Mouse (Mus musculus) limb, embryonic 12.5 days (tissue): ENCODE measurements at regions not wholly inside any gene's neighbourhood (a gene's known extent, or its start where the extent isn't known, plus 50 kb on each side); places are given as distances from the start of the nearest gene placed in this dataset.
A peak's percentile ranks its signal among the peaks of the same experiment; 100 is the strongest.

Experiments used
- ATAC-seq: fragments of 200-750 bp; cut with Nextera tagmentation; 2 replicates; pipeline ENCODE4 v1.8.0; 2017; ENCODE audit warnings: low read depth, moderate TSS enrichment; ENCODE audit not compliant: insufficient number of reproducible peaks, insufficient read depth, low FRiP score, low TSS enrichment
- H3K27ac ChIP-seq: fragments of 300-500 bp; sonication (generic); 2 replicates; pipeline ENCODE4 v1.5.1; 2016; ENCODE audit warnings: mild to moderate bottlenecking, moderate library complexity
- H3K27me3 ChIP-seq: fragments of 300-500 bp; sonication (generic); 2 replicates; pipeline ENCODE4 v1.6.1; 2016; ENCODE audit warnings: mild to moderate bottlenecking, moderate library complexity
- H3K36me3 ChIP-seq: fragments of 300-500 bp; sonication (generic); 2 replicates; pipeline ENCODE4 v1.6.1; 2016; ENCODE audit warnings: mild to moderate bottlenecking, moderate library complexity
- H3K4me1 ChIP-seq: fragments of 300-500 bp; sonication (generic); replicated peaks from 2 replicates; pipeline ENCODE4 v1.6.1; 2016
- H3K4me2 ChIP-seq: fragments of 300-500 bp; sonication (generic); 2 replicates; pipeline ENCODE4 v1.6.1; 2016; ENCODE audit warnings: mild to moderate bottlenecking, moderate library complexity
- H3K4me3 ChIP-seq: fragments of 300-500 bp; sonication (generic); replicated peaks from 2 replicates; pipeline ENCODE4 v1.5.1; 2016; ENCODE audit warnings: mild to moderate bottlenecking
- H3K9ac ChIP-seq: fragments of 300-500 bp; sonication (generic); replicated peaks from 2 replicates; pipeline ENCODE4 v1.6.1; 2016; ENCODE audit warnings: mild to moderate bottlenecking, moderate library complexity
- H3K9me3 ChIP-seq: fragments of 300-500 bp; sonication (generic); 2 replicates; pipeline ENCODE4 v1.6.1; 2016; ENCODE audit warnings: mild to moderate bottlenecking, moderate library complexity
- WGBS: fragments of 180-500 bp; shearing (Covaris S2); methylation state at CpG from one replicate; pipeline ENCODE4 v1.1.7; 2016; 5-methylcytosine and 5-hydroxymethylcytosine counted together

DNA sequence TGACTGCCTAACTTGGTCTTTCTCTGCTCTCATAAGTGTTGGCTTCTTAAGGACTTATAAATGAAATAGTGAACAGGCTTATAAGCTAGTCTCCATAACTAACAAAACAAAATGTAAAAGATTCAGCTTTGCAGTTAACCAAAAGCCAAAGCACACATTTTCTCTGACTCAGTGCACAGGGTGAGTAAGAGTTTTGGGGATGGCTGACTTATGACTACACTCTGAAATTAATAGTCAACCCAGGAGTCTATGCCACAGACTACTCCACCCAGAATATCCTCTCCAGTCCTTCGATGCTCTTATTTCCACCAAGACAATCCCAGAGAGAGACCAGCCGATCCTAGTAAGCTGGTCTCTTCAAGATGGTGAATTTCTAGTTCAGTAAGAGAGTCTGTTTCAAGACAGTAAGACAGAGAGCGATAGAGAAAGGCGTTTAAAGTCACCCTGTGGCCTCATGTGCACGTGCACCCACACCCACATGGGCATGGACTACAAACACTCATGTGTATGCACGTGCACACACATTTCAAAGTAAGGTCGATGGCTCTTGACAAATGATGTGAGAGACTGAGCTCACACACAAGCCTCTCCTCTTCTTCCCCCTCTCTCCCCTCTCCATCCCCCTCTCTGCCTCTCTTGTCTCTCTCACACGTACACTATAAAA is 351.2 kb upstream of the Pmfbp1 start:
- 87% methylated on average over 8 of the region's 8 CpGs for WGBS
- no peaks in the 10 kb centered on the region for H3K4me1 ChIP-seq
- H3K27ac ChIP-seq, result no peak overlapping the region
- no peak overlapping the region for H3K4me2 ChIP-seq
- H3K27me3 ChIP-seq, result no peaks in the 10 kb centered on the region
- no peaks in the 10 kb centered on the region for H3K9me3 ChIP-seq
- H3K9ac ChIP-seq, result no peak overlapping the region
- no peaks in the 10 kb centered on the region for H3K36me3 ChIP-seq
- H3K4me3 ChIP-seq, result no peak overlapping the region
- ATAC-seq, result no peak

DNA sequence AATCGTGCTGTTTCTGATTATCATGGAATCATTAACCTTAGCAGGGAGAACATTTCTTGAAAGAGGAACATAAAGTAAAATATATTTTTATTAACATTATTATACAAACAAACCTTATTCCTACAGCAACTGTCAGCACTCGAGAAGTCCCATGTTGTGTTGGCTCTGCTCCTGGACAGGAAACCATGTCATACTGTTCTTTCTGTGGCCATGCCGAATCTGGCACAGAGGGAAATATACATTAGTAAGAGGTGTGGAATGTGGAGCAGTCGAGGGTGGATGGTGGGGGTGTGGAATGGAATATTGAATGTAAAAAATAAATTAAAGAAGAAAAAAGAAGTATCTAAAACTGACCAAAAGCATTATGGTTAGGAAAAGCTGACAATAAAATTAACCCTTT is 342.1 kb upstream of the Pmfbp1 start:
- Histone ChIP-seq H3K4me1 (0 out of 2 replicates have a peak, but pooled peaks cover 6% of the 10 kb centered on the region), H3K36me3 (no peaks in the 10 kb centered on the region), H3K4me2 (no peak overlapping the region), H3K9me3 (peaks cover 16% of the 10 kb centered on the region), H3K9ac (no peak overlapping the region), H3K4me3 (no peak overlapping the region), H3K27ac (no peak overlapping the region), H3K27me3 (no peaks in the 10 kb centered on the region)
- ATAC-seq, result no peak
- WGBS, result 84% methylated on average over 4 of the region's 4 CpGs

DNA sequence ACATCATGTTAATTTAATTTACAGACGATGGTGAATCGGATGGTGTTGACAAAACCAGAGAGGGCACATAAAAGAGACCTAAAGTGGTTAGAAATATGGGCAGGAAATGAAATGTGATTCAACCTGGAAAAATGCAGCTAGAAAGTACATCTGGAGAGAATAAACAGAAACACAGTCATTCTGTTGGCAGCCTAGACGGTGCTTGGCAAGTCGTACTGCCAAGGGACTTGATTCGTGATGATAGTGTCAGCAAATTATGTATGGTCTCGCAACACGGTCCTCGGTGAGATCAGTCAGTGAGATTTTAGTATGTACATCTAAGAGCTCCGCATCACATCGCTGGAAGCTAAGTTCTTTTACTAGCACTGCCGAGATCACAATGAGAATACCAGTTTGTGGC is 338.3 kb upstream of the Pmfbp1 start:
- no peak overlapping the region for H3K4me3 ChIP-seq
- no peaks in the 10 kb centered on the region for H3K27me3 ChIP-seq
- H3K9me3 ChIP-seq, result peaks cover 16% of the 10 kb centered on the region
- H3K4me2 ChIP-seq, result peak overlapping the region; percentile 25
- peak overlapping the region; percentile 41; the same call in 1 of the 2 replicates for H3K27ac ChIP-seq
- H3K4me1 ChIP-seq, result 0 out of 2 replicates have a peak, but pooled peaks cover 6% of the 10 kb centered on the region
- H3K36me3 ChIP-seq, result no peaks in the 10 kb centered on the region
- H3K9ac ChIP-seq, result no peak overlapping the region
- ATAC-seq, result no peak
- WGBS, result 20% methylated on average over 11 of the region's 11 CpGs

DNA sequence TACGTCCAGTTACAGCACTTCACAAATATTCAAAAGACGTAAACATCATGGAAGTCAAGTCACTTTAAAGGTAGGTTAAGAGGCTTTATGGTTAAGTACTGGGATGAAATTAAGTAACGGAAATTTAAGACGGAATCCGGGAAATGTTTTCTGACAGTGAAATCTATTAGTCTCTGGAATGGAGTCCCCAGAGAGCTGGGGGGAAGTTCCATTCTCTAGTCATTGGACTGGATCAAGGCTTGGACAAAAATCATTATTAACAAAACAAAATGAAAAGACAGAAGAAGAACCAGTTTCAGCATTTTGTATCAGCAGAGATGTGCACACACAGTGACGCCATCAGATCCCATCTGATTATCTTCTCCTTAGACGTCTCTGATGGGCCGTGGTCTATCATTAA is 337.8 kb upstream of the Pmfbp1 start:
- WGBS, result 61% methylated on average over 8 of the region's 8 CpGs
- H3K4me2 ChIP-seq, result no peak overlapping the region
- no peak overlapping the region for H3K27ac ChIP-seq
- H3K4me1 ChIP-seq, result 0 out of 2 replicates have a peak, but pooled peaks cover 6% of the 10 kb centered on the region
- peaks cover 12% of the 10 kb centered on the region for H3K9me3 ChIP-seq
- no peak overlapping the region for H3K9ac ChIP-seq
- no peaks in the 10 kb centered on the region for H3K27me3 ChIP-seq
- no peak for ATAC-seq
- no peaks in the 10 kb centered on the region for H3K36me3 ChIP-seq
- no peak overlapping the region for H3K4me3 ChIP-seq

DNA sequence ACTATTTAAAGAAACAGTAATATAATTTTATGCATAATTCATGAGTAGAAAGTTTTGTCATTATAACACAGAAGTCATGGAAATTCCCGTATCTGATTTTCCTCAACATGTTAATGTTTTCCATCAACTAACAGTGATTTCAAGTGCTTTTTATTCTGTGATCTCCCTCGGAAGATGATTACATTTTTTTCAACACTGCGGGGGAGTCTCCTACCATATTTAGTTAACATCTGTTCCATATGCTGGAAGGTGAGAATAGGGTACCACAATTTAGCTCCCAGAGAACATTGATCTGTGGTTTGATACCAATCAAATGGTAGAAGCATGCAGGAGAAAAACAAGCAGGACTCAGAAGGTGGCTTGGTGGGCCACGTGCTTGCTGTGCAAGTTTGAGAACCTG is 321.1 kb upstream of the Pmfbp1 start:
- Histone ChIP-seq H3K36me3 (no peaks in the 10 kb centered on the region), H3K9me3 (peaks cover 6% of the 10 kb centered on the region; the same call in 1 of the 2 replicates), H3K9ac (no peak overlapping the region), H3K4me2 (no peak overlapping the region), H3K4me3 (no peak overlapping the region), H3K27ac (no peak overlapping the region), H3K4me1 (peaks cover 5% of the 10 kb centered on the region), H3K27me3 (no peaks in the 10 kb centered on the region)
- 76% methylated on average over 4 of the region's 4 CpGs for WGBS
- no peak for ATAC-seq

DNA sequence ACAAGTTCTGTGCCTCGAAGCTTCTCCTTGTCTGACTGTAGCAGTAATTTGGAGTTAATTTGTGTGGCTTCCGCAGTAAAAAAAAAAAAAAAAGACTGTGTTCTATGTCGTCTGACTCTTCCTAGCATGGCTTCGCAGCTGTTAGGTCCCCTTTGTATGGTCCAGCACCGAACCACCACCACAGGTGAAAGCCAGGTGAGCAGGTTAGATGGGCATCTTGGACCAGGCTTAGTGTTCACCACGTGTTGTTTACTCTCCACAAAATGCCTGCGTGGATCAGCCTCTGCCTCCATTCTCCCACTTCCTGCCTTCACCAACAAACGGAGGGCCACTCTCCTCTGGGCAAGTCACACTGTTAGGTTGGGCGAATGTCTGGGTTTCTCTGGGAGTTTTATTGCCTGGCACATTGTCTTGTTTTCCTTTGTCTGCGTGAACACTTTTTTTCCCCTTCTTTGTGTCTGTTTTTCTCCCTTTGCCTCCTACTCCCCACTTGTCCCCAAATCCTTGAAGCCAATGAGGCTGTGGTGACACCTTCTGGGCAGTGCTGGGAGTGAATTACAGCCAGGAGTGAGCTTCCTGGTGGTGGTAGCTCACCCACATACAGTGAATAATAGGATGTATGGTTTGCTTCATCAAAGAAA is 308.1 kb upstream of the Pmfbp1 start:
- no peaks in the 10 kb centered on the region for H3K9me3 ChIP-seq
- H3K27me3 ChIP-seq, result no peaks in the 10 kb centered on the region
- WGBS, result 24% methylated on average over 10 of the region's 10 CpGs
- H3K9ac ChIP-seq, result peak overlapping the region; percentile 50; the same call in 1 of the 2 replicates
- H3K4me1 ChIP-seq, result peaks cover 19% of the 10 kb centered on the region
- H3K27ac ChIP-seq, result peak overlapping the region; percentile 53; the same call in 1 of the 2 replicates
- H3K4me2 ChIP-seq, result peak overlapping the region; percentile 52
- no peak; the same call in 1 of the 2 replicates for ATAC-seq
- no peaks in the 10 kb centered on the region for H3K36me3 ChIP-seq
- peak overlapping the region; percentile 16 for H3K4me3 ChIP-seq

DNA sequence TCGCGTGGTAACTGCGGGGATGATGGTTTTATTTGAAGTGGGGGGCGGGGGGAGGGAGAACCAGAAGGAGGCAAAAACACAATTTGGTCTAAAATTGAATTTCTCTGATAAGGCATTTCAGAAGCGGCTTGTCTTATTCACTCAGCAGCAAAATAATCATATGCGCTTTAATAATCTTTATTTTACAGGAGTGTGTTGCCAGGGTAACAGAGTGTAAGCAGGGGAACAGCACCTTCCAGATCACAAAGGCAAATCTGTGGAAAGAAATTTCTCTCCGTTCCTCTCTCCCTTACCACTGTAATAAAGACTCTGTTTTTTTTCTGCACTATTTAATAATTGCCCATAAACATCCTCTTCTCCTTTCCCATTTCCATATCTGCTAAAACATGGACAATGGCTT is 306.2 kb upstream of the Pmfbp1 start:
- no peak for ATAC-seq
- Histone ChIP-seq H3K27me3 (no peaks in the 10 kb centered on the region), H3K36me3 (no peaks in the 10 kb centered on the region), H3K4me3 (no peak overlapping the region), H3K9ac (no peak overlapping the region), H3K4me1 (peaks cover 19% of the 10 kb centered on the region), H3K4me2 (no peak overlapping the region), H3K27ac (no peak overlapping the region), H3K9me3 (no peaks in the 10 kb centered on the region)
- WGBS, result 61% methylated on average over 7 of the region's 7 CpGs

DNA sequence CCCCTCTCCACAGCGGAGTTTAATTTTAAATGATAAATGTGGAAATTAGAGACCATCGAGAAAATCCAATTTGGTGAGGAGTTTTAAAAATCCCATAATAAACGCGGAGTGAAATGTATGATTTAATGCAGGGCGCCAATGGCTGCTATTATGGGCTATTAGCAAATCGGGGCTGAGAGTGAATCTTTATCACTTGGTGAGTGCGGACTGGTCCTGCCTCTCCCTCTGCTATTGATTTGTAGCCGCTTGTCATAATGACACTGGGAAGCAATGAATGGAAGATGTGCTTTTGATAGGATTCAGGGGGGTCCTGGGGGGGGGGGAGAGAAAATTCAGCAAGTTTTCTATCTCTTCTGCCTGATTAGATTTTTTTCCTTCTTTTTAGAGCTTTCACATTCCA is 279.6 kb upstream of the Pmfbp1 start:
- Histone ChIP-seq H3K27ac (no peak overlapping the region), H3K4me1 (peaks cover 15% of the 10 kb centered on the region), H3K36me3 (no peaks in the 10 kb centered on the region), H3K4me2 (no peak overlapping the region), H3K27me3 (no peaks in the 10 kb centered on the region), H3K4me3 (no peak overlapping the region), H3K9me3 (no peaks in the 10 kb centered on the region), H3K9ac (no peak overlapping the region)
- no peak for ATAC-seq
- WGBS, result 74% methylated on average over 8 of the region's 8 CpGs

DNA sequence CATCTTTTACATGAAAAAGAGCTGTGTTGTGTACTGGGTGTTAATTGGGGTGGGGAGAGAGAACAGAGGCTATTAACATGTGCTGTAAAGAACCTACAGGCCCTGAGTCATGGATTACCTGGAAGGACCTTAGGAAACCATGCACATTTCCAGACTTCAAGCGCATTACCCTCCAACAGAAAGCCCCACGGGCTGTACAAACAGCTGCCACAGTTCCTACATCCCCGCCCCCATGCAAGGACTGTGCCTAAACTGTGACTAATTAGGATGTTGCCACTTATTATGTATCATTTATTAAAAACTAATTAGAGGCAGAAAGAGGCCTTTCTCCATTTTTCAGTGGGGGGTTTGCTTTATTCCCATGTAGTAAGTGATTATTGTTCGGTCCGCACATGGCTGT is 277.5 kb upstream of the Pmfbp1 start:
- Histone ChIP-seq H3K36me3 (no peaks in the 10 kb centered on the region), H3K4me3 (no peak overlapping the region), H3K9me3 (no peaks in the 10 kb centered on the region), H3K27ac (peak overlapping the region; percentile 2; the same call in 1 of the 2 replicates), H3K27me3 (no peaks in the 10 kb centered on the region), H3K4me2 (no peak overlapping the region), H3K9ac (no peak overlapping the region), H3K4me1 (peaks cover 15% of the 10 kb centered on the region)
- ATAC-seq, result no peak
- WGBS, result 59% methylated on average over 5 of the region's 5 CpGs

DNA sequence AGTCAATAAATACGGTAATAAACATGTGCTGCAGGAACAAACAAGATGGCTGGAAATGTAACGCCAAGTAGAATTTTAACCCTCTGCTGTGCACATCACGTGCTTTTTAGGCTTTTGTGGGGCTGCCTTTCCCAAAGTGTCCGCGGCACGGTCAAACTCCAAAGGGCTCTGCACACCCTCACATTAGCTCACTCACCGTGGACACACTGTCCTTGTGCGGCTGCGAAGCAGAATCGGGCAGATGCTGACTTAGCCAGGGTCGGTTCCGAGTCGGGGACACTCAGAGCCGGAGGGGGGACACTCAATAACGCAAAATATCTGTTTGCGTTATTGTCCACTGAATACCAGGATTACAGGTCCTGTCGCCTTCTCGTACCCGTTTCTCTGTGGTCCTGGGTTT is 276.5 kb upstream of the Pmfbp1 start:
- Histone ChIP-seq H3K4me2 (no peak overlapping the region), H3K4me1 (peaks cover 15% of the 10 kb centered on the region), H3K4me3 (no peak overlapping the region), H3K27ac (no peak overlapping the region), H3K9ac (no peak overlapping the region), H3K36me3 (no peaks in the 10 kb centered on the region), H3K27me3 (no peaks in the 10 kb centered on the region), H3K9me3 (no peaks in the 10 kb centered on the region)
- WGBS, result 92% methylated on average over 19 of the region's 19 CpGs
- ATAC-seq, result no peak

DNA sequence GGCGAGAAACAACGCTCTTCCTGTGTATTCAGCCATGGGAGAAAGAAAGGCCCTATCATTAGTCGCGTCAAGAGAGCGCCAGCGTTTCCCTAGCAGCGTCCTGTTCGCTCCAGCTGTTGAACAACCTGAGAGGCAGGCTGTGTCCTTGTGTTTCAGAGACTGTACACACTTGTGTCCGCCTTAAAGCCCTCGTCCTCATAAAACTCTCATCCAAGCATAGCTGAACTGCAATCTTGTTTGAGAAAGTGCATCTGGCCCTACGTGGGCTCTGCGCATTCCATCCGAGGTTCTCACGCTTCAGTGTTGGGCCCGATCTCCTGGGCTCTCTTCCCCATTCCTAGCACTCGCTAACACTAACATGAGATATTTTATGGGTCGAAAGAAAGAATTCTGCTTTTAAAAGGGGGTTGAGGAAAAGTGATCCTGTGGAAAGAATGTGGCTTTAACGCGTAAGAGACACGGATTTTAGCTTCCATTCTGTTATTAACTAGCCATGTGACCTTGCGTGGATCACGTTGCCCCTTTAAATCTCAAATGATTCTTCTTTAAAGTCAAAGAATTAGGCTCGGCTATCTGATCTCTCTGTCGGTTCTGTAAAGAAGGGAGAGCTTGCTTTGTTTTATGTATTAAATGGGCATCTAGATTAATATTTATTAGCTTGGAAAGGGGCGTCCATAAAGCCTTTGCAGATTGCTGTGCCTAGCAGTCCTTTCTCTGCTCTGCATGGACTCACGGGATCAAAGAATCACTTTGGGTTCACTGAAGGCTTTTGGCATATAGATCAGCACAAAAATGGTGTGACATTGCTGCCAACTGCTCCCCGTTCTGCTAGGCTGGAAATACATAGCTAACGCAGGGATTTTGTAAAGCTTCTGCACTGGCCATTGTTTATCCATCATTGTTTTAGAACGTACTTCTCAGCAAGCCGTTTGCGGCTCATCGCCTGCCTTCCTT is 261.3 kb upstream of the Pmfbp1 start:
- H3K27me3 ChIP-seq, result no peaks in the 10 kb centered on the region
- peak; percentile 68; the same call in 1 of the 2 replicates for ATAC-seq
- H3K9ac ChIP-seq, result no peak overlapping the region
- no peaks in the 10 kb centered on the region for H3K9me3 ChIP-seq
- peaks cover 13% of the 10 kb centered on the region; the same call in 1 of the 2 replicates for H3K4me1 ChIP-seq
- no peak overlapping the region for H3K4me2 ChIP-seq
- WGBS, result 68% methylated on average over 32 of the region's 32 CpGs
- no peak overlapping the region for H3K4me3 ChIP-seq
- H3K36me3 ChIP-seq, result no peaks in the 10 kb centered on the region
- no peak overlapping the region; the same call in 1 of the 2 replicates for H3K27ac ChIP-seq
